Comparison of ENCODE assay signal across 14 mouse cellular contexts in the genomic region with DNA sequence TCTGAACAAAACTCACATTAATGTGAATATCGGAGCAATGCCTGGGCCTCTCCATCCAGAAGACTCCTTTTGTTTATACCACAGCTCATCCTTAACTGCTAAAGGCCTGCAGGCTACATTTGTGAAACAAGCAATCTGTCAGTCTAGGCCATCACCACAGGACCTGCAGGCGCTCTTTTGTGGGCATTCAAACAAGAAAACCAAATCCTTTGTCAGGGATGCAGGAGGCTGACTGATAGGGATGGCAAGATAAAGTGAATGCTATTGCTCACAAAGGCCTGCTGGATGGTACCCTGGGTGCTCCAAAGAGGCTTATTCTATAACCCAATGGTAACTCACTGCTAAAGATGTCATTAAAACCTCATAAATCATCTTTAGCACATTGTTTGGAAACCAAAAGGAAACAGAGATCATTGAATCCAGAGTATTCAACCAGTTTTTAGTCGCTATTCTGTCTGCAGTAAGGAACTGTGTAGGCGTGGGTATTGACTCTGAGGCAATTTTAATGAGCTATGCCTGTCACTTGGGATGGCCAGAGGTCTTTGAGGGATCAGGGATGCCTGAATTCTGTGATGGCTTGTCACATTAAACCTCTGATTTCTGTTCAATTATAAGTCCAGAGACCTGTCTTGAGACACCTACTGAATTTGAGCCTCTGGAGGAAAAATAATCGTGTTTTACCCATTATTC.
DNase-seq lines count a peak whose midpoint lies in the region; ATAC-seq lines count a peak whose summit lies in the region.
"Had no signal": no experiment of that assay in that cellular context is flagged by ENCODE, and none has a peak within 500 bp of the region (broad histone marks: within the 10 kb centered on the region; RNA-seq: fewer than 3 reads in every experiment).

No protein-coding gene starts in this region.

- DNase-seq in hindbrain, embryonic 10.5 days (ENCODE audit: low spot score), result peak; percentile 40
- DNase-seq in retina, embryonic 14.5 days (ENCODE audit: low spot score), result peak; percentile 3
- DNase-seq in right cerebral cortex, postnatal 25 days, result no peak
- DNase-seq: B cell, adult 2 months; cerebellum, postnatal 25 days; heart, adult 18-20 months; thymus, postnatal 25 days had no signal

- H3K36me3 ChIP-seq in forebrain, embryonic 12.5 days (replicated peaks), result no peaks in the 10 kb centered on the region
- H3K36me3 ChIP-seq in forebrain, embryonic 16.5 days (ENCODE audit: control insufficient read depth, insufficient read depth), result no peaks in the 10 kb centered on the region
- no peaks in the 10 kb centered on the region for H3K36me3 ChIP-seq in hindbrain, embryonic 10.5 days
- H3K36me3 ChIP-seq in midbrain, embryonic 12.5 days, result no peaks in the 10 kb centered on the region

- peak; percentile 46; the same call in 1 of the 2 replicates for ATAC-seq in forebrain, embryonic 12.5 days (ENCODE audit: low FRiP score)
- ATAC-seq in forebrain, embryonic 16.5 days, result no peak
- ATAC-seq in midbrain, embryonic 12.5 days (ENCODE audit: low FRiP score, low read depth), result peak; percentile 83
- ATAC-seq in megakaryocyte progenitor cell, adult 5-6 weeks (replicated peaks; ENCODE audit: poor library complexity), result no peak
- ATAC-seq: inflammation-experienced regulatory T-cells, adult 6 months had no signal

- no peaks in the 10 kb centered on the region for H3K9me3 ChIP-seq in forebrain, embryonic 12.5 days
- no peaks in the 10 kb centered on the region for H3K9me3 ChIP-seq in forebrain, embryonic 16.5 days (ENCODE audit: control insufficient read depth, low read length)
- H3K9me3 ChIP-seq in hindbrain, embryonic 10.5 days, result 0 out of 2 replicates have a peak, but pooled peaks cover 5% of the 10 kb centered on the region
- H3K9me3 ChIP-seq in midbrain, embryonic 12.5 days, result no peaks in the 10 kb centered on the region

- H3K4me1 ChIP-seq in forebrain, embryonic 12.5 days, result no peaks in the 10 kb centered on the region
- no peaks in the 10 kb centered on the region for H3K4me1 ChIP-seq in forebrain, embryonic 16.5 days (replicated peaks; ENCODE audit: control insufficient read depth, insufficient read depth, low read length)
- peaks cover 2% of the 10 kb centered on the region; the same call in 1 of the 2 replicates for H3K4me1 ChIP-seq in hindbrain, embryonic 10.5 days (replicated peaks)
- H3K4me1 ChIP-seq in midbrain, embryonic 12.5 days, result no peaks in the 10 kb centered on the region

- no peak overlapping the region for H3K9ac ChIP-seq in forebrain, embryonic 12.5 days
- H3K9ac ChIP-seq in forebrain, embryonic 16.5 days (replicated peaks; ENCODE audit: low read depth, low read length), result no peak overlapping the region
- no peak overlapping the region for H3K9ac ChIP-seq in midbrain, embryonic 12.5 days (replicated peaks)

- no peak overlapping the region for H3K4me2 ChIP-seq in forebrain, embryonic 12.5 days
- H3K4me2 ChIP-seq in forebrain, embryonic 16.5 days (ENCODE audit: low read length), result no peak overlapping the region
- H3K4me2 ChIP-seq in midbrain, embryonic 12.5 days (replicated peaks), result no peak overlapping the region
- H3K4me2 ChIP-seq: liver, embryonic 11.5 days had no signal

- H3K27ac ChIP-seq in forebrain, embryonic 12.5 days, result no peak overlapping the region
- no peak overlapping the region for H3K27ac ChIP-seq in forebrain, embryonic 16.5 days (ENCODE audit: low read length)
- H3K27ac ChIP-seq in hindbrain, embryonic 10.5 days, result no peak overlapping the region; the same call in 1 of the 2 replicates
- H3K27ac ChIP-seq in midbrain, embryonic 12.5 days (replicated peaks), result peak overlapping the region; percentile 46
- H3K27ac ChIP-seq: kidney, postnatal 0 days had no signal

- H3K27me3 ChIP-seq in forebrain, embryonic 12.5 days, result peaks cover 35% of the 10 kb centered on the region
- peaks cover 3% of the 10 kb centered on the region; the same call in 1 of the 2 replicates for H3K27me3 ChIP-seq in forebrain, embryonic 16.5 days (replicated peaks; ENCODE audit: control insufficient read depth, insufficient read depth, low read length)
- H3K27me3 ChIP-seq in hindbrain, embryonic 10.5 days (ENCODE audit: insufficient read depth, poor library complexity, severe bottlenecking), result peaks cover 60% of the 10 kb centered on the region
- peaks cover 38% of the 10 kb centered on the region for H3K27me3 ChIP-seq in midbrain, embryonic 12.5 days

- 28% methylated on average over 5 of the region's 5 CpGs for WGBS in forebrain, embryonic 12.5 days
- WGBS in forebrain, embryonic 16.5 days, result 22% methylated on average over 5 of the region's 5 CpGs
- 37% methylated on average over 5 of the region's 5 CpGs for WGBS in hindbrain, embryonic 10.5 days
- WGBS in midbrain, embryonic 12.5 days, result 27% methylated on average over 5 of the region's 5 CpGs

- H3K4me3 ChIP-seq in forebrain, embryonic 12.5 days (replicated peaks), result no peak overlapping the region
- H3K4me3 ChIP-seq in forebrain, embryonic 16.5 days (replicated peaks; ENCODE audit: low read length), result no peak overlapping the region
- H3K4me3 ChIP-seq in hindbrain, embryonic 10.5 days, result no peak overlapping the region
- H3K4me3 ChIP-seq in midbrain, embryonic 12.5 days, result no peak overlapping the region

Comparison
In these comparisons a context has a peak if more than half of its experiments do, and no peak if none do; other contexts are left out.
1. ATAC-seq: peak in forebrain, embryonic 12.5 days (single experiment) and midbrain, embryonic 12.5 days (single experiment); none in forebrain, embryonic 16.5 days (single experiment) and megakaryocyte progenitor cell, adult 5-6 weeks (single experiment).